Mouse (Mus musculus): ENCODE measurements around the gene Kcnd3. TPM values are rescaled to one million over a fixed set of nuclear protein-coding genes. Genes with fewer than 3 reads are reported as not detected.
"Not testable (repeated sequence)": the region's sequence is repeated elsewhere in the genome, so short reads cannot be mapped to it uniquely, and the experiment has no call there.

Gene Kcnd3
- polyA plus RNA-seq, 1 experiment from 2014 or later, result 0.10 TPM

DNA sequence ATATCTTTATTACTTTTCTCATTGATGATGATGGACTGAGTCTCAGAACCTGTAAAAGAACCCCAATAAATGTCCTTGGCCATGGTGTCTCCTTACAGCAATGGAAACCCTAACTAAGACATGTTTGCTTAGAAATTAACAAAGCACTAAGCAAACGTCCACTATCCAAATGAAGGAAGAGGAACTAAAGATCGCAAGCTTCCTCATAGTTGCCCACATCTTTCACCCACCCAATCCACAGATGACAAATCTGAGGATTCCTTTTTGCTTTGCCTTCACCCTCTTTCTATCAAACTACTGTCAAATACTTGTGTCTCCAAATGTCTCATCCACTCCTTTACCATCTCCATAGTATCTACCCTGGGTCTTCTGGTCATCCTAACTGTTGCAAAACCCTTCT, 236.4 kb downstream of the Kcnd3 start:
- H3K9ac ChIP-seq, result no peak overlapping the region; the same call in 1 of the 2 replicates
- no peak overlapping the region for H3K27ac ChIP-seq
- peaks cover 23% of the 10 kb centered on the region for H3K4me1 ChIP-seq (replicated peaks)
- DNase-seq (no peak), ATAC-seq (ENCODE audit: low read depth) (no peak)
- no peaks in the 10 kb centered on the region for H3K9me3 ChIP-seq (replicated peaks)
- H3K27me3 ChIP-seq, result peaks cover 25% of the 10 kb centered on the region
- 46% methylated on average over 2 of the region's 2 CpGs for whole genome bisulfite sequencing (ENCODE audit: insufficient replicate concordance)
- H3K4me3 ChIP-seq (replicated peaks), result peak overlapping the region; percentile 97; the same call in 1 of the 2 replicates
- H3K36me3 ChIP-seq, result peaks cover 14% of the 10 kb centered on the region
- peak overlapping the region; percentile 86 for H3K4me2 ChIP-seq

DNA sequence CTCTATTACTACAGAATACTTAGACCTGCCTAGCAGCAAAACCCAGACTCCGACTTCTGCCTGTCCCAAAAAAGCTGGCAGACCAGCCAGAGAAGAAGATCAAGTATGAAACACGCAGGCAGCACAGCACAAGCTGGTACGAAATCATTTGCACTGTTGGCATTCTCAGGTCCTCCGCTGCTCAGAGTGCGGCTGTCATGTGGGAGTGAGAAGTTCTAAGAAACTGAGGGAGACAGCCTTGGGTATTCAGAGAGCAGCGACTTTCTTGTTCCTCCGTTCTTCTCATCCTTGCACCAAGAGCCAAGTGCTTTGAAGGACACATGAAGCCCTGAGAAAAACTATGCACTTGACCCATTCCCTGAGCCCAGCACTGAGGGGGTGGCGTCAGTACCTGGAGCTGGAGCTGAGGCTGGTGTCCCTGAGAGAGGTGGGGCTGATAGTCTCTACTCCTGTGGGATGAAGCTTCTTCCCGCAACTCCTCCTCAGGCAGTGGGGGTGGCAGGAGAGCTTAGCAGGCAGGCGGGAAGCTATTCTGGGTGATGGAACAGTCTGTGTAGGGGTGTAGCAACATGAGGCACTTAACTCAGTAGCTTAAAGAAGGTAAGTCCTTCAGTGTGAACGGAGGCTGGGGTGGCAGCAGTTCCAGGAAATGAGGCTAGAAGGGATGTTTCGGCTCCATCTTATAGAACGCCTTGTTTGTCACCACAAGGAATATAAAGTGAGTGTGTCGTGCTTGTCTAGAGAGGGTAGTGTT, 241.4 kb downstream of the Kcnd3 start:
- H3K4me3 ChIP-seq (replicated peaks), result no peak overlapping the region
- no peak for ATAC-seq (ENCODE audit: low read depth)
- no peaks in the 10 kb centered on the region for H3K9me3 ChIP-seq (replicated peaks)
- peaks cover 21% of the 10 kb centered on the region for H3K4me1 ChIP-seq (replicated peaks)
- DNase-seq, result no peak
- H3K36me3 ChIP-seq, result no peaks in the 10 kb centered on the region
- H3K9ac ChIP-seq, result no peak overlapping the region
- H3K27ac ChIP-seq, result no peak overlapping the region
- peaks cover 61% of the 10 kb centered on the region for H3K27me3 ChIP-seq
- 64% methylated on average over 14 of the region's 14 CpGs for WGBS (ENCODE audit: insufficient replicate concordance)
- H3K4me2 ChIP-seq, result no peak overlapping the region

DNA sequence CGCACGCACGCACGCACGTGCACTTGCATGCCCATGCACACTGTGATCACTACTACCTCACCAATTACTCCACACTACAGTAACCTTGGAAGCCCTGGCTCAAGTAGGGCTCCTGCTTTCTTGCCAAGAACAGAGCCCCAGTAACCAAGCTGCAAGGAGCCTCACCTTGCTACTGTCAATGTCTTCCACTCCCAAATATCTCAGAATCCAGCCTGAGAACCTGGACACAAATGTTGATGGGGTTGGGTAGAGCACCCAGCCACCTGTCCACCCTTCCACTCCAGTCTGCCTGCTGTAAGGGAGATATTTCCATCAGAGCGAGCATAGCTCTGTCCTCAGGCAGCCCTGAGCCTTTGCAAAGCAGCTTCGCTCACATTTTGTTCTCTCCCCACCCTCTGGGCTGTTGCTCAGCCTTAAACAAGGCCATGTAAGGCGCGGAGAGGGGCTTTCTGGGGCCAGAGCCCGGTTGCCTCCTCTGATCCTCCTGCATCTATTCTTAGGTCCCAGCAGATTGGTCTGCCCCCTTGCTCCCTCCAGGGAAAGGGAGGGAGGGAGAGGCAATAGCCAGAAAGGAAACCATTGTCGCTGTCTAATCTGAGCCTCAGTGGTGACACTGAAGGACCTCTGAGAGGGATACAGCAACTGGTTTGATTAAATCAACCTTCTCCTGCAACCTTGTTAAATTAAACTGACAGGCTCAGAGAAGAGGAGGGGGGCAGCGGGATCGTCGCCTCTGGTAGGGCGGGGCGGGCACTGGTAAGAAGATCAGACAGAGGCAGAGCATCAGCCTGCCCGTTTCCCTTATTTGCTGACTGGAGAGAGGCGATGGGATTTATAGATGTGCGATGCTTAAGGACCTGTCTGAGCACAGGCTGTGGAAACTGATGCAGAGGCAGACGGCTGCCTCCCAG, 243.6 kb downstream of the Kcnd3 start:
- Histone ChIP-seq H3K4me3 (replicated peaks) (no peak overlapping the region), H3K9me3 (replicated peaks) (no peaks in the 10 kb centered on the region), H3K9ac (no peak overlapping the region), H3K27me3 (peaks cover 61% of the 10 kb centered on the region), H3K4me2 (no peak overlapping the region), H3K4me1 (replicated peaks) (peaks cover 43% of the 10 kb centered on the region), H3K36me3 (no peaks in the 10 kb centered on the region), H3K27ac (no peak overlapping the region)
- ATAC-seq (ENCODE audit: low read depth) (no peak), DNase-seq (no peak)
- 48% methylated on average over 20 of the region's 20 CpGs for WGBS (ENCODE audit: insufficient replicate concordance)

DNA sequence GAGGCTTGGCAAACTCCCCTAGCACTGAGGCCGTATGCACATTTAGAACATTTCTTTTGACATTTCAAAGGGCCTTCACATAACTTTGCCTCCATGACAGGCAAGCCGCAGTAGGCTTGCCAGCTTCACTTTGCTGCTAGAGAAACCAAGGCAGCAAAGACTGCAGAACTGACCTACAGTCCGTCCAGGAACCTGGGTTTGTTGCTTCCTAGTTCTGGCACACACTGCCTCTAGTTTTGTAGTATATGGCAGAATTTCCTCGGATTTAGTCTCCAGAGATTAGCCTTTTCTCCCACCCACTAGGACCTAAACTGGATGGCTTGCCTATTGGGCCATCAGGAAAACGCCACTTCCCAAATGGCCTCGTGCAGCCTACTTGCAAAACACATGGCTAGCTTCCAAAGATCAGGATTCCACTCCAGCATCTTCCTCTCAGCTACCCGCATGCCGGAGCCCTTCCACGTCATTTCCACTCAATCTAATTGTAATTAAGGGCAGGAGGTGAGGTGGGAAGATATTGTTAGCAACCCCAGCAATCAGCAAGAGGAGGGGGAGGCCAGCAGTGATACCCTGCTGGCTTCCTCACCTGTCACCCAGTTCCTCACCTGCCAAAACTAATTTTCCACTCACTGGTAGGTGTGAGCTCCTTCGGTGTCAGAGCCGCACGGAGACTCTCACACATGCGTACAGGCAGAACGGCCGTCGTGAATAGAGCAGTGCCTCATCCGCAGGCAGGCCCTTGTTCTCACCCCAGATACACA, 244.4 kb downstream of the Kcnd3 start:
- Histone ChIP-seq H3K27ac (no peak overlapping the region), H3K4me3 (replicated peaks) (no peak overlapping the region), H3K4me1 (replicated peaks) (peaks cover 52% of the 10 kb centered on the region), H3K4me2 (no peak overlapping the region), H3K9ac (no peak overlapping the region), H3K36me3 (no peaks in the 10 kb centered on the region), H3K9me3 (replicated peaks) (no peaks in the 10 kb centered on the region), H3K27me3 (peaks cover 54% of the 10 kb centered on the region)
- DNase-seq (no peak), ATAC-seq (ENCODE audit: low read depth) (no peak)
- 82% methylated on average over 17 of the region's 17 CpGs for WGBS (ENCODE audit: insufficient replicate concordance)

DNA sequence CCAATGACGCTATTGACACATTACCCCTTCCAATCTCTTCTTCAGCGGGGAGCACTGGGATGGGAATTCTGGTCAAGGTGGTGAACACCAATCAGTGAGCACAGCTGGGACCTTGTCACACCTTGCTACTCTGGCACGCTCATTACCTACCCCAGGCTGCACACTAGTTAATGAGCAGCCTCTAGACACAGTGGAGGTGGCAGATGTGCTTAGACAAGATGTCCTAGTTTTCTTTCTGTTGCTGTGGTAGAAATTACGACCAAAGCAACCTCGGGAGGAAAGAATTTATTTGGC, 245.0 kb downstream of the Kcnd3 start:
- ATAC-seq (ENCODE audit: low read depth), result no peak
- no peak overlapping the region for H3K4me2 ChIP-seq
- peaks cover 57% of the 10 kb centered on the region for H3K4me1 ChIP-seq (replicated peaks)
- no peaks in the 10 kb centered on the region for H3K36me3 ChIP-seq
- no peak for DNase-seq
- no peak overlapping the region for H3K9ac ChIP-seq
- WGBS (ENCODE audit: insufficient replicate concordance), result 71% methylated on average over 5 of the region's 5 CpGs
- peaks cover 50% of the 10 kb centered on the region for H3K27me3 ChIP-seq
- H3K9me3 ChIP-seq (replicated peaks), result no peaks in the 10 kb centered on the region
- H3K4me3 ChIP-seq (replicated peaks), result no peak overlapping the region
- no peak overlapping the region for H3K27ac ChIP-seq

DNA sequence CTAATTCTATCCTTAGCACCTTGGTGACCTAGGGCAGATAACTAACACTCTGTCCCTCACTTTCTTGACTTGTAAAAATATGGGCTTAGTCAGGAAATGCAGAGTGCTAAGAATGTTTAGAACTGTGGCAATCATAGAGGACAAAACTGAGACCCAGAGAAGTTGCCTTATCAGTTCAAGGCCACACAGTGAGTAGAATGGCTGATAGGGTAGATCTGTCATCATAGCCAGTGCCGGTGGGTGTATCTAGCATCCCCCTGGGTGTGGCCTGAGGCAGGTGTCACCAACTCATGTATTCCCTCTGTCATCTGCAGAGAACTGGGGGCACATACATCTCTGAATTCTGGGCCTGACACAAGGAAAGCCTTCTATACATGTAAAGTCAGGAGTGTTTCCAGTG, 246.2 kb downstream of the Kcnd3 start:
- peak overlapping the region; percentile 87 for H3K27ac ChIP-seq
- WGBS (ENCODE audit: insufficient replicate concordance), result 9% methylated on average over 1 of the region's 1 CpGs
- H3K27me3 ChIP-seq, result peaks cover 38% of the 10 kb centered on the region
- H3K4me2 ChIP-seq, result peak overlapping the region; percentile 44
- peak overlapping the region; percentile 34; the same call in 1 of the 2 replicates for H3K9ac ChIP-seq
- peaks cover 69% of the 10 kb centered on the region for H3K4me1 ChIP-seq (replicated peaks)
- ATAC-seq (ENCODE audit: low read depth), result peak; percentile 59
- no peak overlapping the region for H3K4me3 ChIP-seq (replicated peaks)
- no peaks in the 10 kb centered on the region for H3K9me3 ChIP-seq (replicated peaks)
- DNase-seq, result peak; percentile 62
- no peaks in the 10 kb centered on the region for H3K36me3 ChIP-seq

DNA sequence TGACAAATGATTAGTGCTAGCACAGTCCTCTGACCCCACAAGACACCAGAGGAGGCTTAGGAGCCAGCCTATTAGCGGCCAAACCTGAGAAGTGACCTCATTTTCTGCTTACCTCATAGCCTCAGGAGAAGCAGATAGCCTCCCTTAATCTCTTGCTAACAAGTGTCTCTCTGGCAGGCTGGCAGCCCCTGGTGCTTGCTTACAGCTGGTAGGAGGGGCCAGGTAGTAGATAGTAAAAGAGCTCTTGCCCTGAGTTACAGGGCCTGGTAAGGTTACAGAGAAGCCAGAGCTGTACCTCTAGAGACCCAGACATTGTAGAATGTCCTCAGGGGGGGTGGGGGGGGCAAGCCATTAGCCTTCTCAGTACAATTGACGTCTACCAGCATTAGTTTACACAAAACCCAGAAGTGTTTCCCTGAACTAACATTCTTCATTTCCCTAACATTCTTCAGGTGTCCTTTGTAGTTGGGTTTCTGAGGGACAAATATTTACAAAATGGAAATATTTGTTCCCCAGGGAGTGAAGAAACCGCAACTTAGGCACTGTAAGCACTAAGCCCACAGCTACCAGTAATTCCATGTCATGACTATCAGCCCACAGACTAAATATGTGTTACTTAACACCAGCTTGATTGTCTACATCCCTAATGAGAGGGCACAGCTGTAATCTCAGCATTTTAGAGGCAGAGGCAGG, 247.3 kb downstream of the Kcnd3 start:
- DNase-seq (peak; percentile 79), ATAC-seq (ENCODE audit: low read depth) (peak; percentile 95)
- no peaks in the 10 kb centered on the region for H3K9me3 ChIP-seq (replicated peaks)
- no peaks in the 10 kb centered on the region for H3K36me3 ChIP-seq
- H3K27me3 ChIP-seq, result peaks cover 28% of the 10 kb centered on the region
- peak overlapping the region; percentile 87 for H3K27ac ChIP-seq
- peak overlapping the region; percentile 46 for H3K9ac ChIP-seq
- peaks cover 80% of the 10 kb centered on the region for H3K4me1 ChIP-seq (replicated peaks)
- 43% methylated on average over 3 of the region's 3 CpGs for WGBS (ENCODE audit: insufficient replicate concordance)
- H3K4me3 ChIP-seq (replicated peaks), result no peak overlapping the region
- peak overlapping the region; percentile 44 for H3K4me2 ChIP-seq

DNA sequence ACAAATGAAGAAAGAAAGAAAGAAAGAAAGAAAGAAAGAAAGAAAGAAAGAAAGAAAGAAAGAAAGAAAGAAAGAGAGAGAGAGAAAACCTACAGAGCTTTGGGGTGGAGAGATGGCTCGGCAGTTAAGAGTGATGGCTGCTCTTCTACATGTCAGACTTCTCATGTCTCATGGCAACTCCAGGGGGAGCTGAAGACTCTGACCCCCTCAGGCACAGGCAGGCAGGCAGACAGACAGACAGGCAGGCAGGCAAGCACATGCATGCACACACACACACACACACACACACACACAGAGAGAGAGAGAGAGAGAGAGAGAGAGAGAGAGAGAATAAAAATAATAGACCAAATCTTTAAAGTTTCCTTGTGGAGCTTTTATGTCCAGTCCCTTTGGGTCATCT, 248.7 kb downstream of the Kcnd3 start:
- 17% methylated on average over 1 of the region's 1 CpGs for WGBS (ENCODE audit: insufficient replicate concordance)
- H3K9ac ChIP-seq, result peak overlapping the region; percentile 61; the same call in 1 of the 2 replicates
- ATAC-seq (ENCODE audit: low read depth); DNase-seq; H3K9me3 ChIP-seq (replicated peaks); H3K36me3 ChIP-seq: not testable (repeated sequence)
- peak overlapping the region; percentile 79 for H3K27ac ChIP-seq
- H3K4me3 ChIP-seq (replicated peaks), result peak overlapping the region; percentile 20; the same call in 1 of the 2 replicates
- H3K27me3 ChIP-seq, result peaks cover 23% of the 10 kb centered on the region
- H3K4me2 ChIP-seq, result peak overlapping the region; percentile 56
- peaks cover 91% of the 10 kb centered on the region for H3K4me1 ChIP-seq (replicated peaks)

DNA sequence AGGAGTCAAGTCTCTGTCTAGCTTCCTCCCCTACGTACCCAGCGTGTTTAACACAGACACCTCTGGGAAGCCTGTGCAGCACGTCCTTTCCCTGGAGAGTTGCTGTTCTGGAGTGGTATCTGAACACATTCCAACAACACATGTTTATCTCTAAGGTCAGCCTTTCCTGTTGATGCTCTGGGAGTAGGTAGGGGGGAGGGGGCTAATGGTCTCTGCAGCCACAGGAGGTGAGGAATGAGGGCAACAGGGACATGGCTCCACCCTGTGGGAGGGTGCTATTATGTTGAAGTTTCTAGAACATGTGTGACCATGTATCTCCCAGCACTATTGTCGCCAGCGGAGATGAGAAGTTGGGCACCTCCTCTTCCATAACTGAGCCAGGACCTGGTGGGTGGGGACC, 249.3 kb downstream of the Kcnd3 start:
- Histone ChIP-seq H3K36me3 (no peaks in the 10 kb centered on the region), H3K4me2 (peak overlapping the region; percentile 56), H3K4me3 (replicated peaks) (peak overlapping the region; percentile 20; the same call in 1 of the 2 replicates), H3K9me3 (replicated peaks) (no peaks in the 10 kb centered on the region), H3K27ac (peak overlapping the region; percentile 79), H3K4me1 (replicated peaks) (peaks cover 87% of the 10 kb centered on the region), H3K9ac (peak overlapping the region; percentile 61), H3K27me3 (peaks cover 23% of the 10 kb centered on the region)
- ATAC-seq (ENCODE audit: low read depth), result peak; percentile 12
- DNase-seq, result peak; percentile 54
- 17% methylated on average over 5 of the region's 5 CpGs for WGBS (ENCODE audit: insufficient replicate concordance)

DNA sequence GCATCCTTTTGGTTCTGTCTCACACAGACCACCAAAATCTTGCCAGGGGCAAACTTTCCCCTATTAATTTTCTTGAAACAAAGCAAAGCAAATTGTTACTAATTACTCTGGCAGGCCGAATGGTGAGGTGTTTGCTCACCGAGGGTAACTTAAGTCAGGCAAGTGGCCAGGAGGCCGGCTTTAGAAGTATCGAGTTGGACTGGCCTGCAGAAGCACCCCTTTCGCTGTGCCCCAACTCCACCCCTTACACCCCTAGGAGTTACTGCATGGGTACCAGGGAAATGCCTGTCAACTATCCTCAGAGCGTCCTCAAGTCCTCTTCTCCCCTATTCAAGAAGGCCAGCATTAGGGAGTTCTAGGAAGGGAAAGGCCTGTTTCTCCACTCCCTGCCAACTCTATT, 251.4 kb downstream of the Kcnd3 start:
- peaks cover 79% of the 10 kb centered on the region for H3K4me1 ChIP-seq (replicated peaks)
- WGBS (ENCODE audit: insufficient replicate concordance), result 55% methylated on average over 6 of the region's 6 CpGs
- no peak for DNase-seq

More for the DNA sequence above, 251.4 kb downstream of the Kcnd3 start:
- Histone ChIP-seq H3K36me3 (no peaks in the 10 kb centered on the region), H3K9me3 (replicated peaks) (no peaks in the 10 kb centered on the region), H3K4me3 (replicated peaks) (no peak overlapping the region), H3K4me2 (peak overlapping the region; percentile 94), H3K27me3 (peaks cover 33% of the 10 kb centered on the region), H3K9ac (peak overlapping the region; percentile 71; the same call in 1 of the 2 replicates), H3K27ac (peak overlapping the region; percentile 39)
- no peak for ATAC-seq (ENCODE audit: low read depth)
